Mouse (Mus musculus): Measurements from ENCODE around the gene Gm4792.

Gm4792 gene

DNA sequence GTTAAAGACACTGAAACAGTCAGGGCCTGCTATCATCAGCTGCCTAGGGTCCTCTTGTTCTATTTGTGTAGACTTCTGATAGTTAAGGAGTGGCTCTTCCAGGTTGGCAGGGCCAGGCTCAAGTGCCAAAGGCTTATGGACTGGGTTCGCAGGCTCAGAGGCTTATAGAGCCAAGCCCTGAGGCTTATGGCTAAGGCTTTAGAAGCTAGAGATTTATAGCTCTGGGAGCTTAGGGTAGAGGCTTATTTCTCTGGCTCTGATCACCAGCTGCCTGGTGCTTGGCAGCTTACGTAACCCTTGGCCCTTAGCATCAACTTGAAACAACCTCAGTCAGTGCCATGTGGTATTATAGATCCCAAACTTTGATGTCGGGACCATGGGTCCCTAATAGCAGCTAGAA, at the start of gene Gm4792:
Gene Gm4792, minus strand, starts transcription at position 233 of the 400 bp plus-strand sequence.
- DNase-seq (ENCODE audit: low spot score) = no peak

DNA sequence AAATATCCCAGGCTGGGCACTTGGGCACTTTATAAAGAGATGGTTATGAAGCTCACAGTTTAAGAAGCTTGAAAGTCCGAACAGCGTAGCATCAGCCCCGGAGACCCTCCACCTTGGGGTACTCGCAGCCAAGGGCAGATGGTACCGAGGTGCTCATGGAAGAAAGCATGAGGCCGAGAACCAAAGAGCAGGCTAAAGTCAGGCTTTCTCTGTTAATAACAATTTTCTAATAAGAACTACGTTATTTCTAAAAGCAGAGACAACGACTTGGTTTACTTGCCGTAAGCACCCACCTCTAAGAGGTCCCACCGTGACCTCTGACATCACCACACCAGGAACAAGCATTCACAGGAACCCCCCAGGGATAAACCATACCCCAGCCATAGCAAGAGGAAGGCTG, 49.5 kb upstream of the Gm4792 start:
- DNase-seq (ENCODE audit: low spot score) = no peak

DNA sequence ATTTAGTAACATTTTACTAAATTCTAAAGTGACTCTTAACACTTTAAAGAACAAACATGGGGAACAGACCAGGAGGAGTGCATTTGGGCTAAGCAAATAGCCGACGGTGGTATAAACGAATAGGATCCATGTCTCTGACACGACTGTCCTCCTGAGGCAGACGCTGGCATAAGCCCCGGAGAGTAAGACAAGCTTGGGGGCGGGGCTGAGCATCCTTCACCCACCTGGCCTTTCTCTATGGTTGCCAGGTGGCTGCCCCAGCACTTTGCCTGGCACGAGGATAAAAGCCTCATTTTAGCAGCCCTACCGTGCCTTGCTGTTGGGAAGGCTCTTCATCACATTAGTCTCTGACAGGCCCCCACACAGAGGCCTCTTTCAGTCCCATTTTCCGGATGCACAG, 48.8 kb upstream of the Gm4792 start:
- no peak for DNase-seq (ENCODE audit: low spot score)

- no peak for DNase-seq (ENCODE audit: low spot score)
Observed at GRCm38 (mm10) chr10:94346596-94346995, 48.1 kb upstream of the Gm4792 start.

- DNase-seq (ENCODE audit: low spot score) = no peak
Observed at GRCm38 (mm10) chr10:94345509-94346252, 47.2 kb upstream of the Gm4792 start.

GRCm38 (mm10) chr10:94344631-94345417, 46.3 kb upstream of the Gm4792 start:
- no peak for DNase-seq (ENCODE audit: low spot score)

GRCm38 (mm10) chr10:94343581-94343980, 45.1 kb upstream of the Gm4792 start:
- DNase-seq (ENCODE audit: low spot score) = no peak

DNA sequence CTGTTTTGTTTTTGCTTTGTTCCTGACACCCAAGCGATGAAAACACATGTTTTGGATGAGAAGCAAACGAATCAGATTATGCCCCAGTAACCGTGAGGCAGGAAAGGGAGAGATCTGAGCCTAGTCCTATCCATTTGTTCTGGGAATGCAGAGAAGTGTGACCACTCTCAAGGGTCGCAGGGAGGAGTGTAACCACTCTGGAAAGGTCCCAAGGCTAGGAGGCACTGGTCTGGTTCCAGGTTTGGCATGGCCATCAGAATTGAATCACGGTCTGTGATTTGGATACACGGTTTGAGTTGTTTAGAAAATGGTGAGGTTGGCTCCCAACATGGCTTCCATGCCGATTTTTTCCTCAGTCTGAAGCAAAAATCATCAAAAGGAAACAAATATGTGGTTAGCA, 43.8 kb upstream of the Gm4792 start:
- no peak for DNase-seq (ENCODE audit: low spot score)

- no peak for DNase-seq (ENCODE audit: low spot score)
Observed at GRCm38 (mm10) chr10:94341501-94341900, 43.0 kb upstream of the Gm4792 start.

GRCm38 (mm10) chr10:94336071-94336470, 37.6 kb upstream of the Gm4792 start:
- no peak for DNase-seq (ENCODE audit: low spot score)

DNA sequence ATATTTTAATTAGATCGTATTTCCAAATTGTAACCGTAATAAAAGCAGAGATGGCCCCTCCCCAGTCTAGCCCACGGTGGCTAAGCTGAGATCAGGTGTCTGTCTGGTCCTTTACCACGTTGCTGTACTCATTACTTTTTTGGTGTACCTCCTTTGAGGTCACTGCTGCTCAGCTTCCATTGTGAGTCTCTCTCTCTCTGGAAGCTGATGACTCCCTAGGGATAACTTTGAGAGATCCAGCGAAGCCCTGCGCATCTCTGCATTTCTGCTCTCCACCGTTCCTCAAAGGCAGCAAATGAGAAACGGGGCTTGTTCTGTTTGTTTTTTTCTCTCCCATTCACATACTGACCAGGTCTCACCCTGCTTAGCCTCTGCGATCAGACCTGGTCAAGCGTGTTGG, 36.5 kb upstream of the Gm4792 start:
- DNase-seq (ENCODE audit: low spot score) = no peak

- DNase-seq (ENCODE audit: low spot score) = no peak
Observed at GRCm38 (mm10) chr10:94333328-94333727, 34.8 kb upstream of the Gm4792 start.

DNA sequence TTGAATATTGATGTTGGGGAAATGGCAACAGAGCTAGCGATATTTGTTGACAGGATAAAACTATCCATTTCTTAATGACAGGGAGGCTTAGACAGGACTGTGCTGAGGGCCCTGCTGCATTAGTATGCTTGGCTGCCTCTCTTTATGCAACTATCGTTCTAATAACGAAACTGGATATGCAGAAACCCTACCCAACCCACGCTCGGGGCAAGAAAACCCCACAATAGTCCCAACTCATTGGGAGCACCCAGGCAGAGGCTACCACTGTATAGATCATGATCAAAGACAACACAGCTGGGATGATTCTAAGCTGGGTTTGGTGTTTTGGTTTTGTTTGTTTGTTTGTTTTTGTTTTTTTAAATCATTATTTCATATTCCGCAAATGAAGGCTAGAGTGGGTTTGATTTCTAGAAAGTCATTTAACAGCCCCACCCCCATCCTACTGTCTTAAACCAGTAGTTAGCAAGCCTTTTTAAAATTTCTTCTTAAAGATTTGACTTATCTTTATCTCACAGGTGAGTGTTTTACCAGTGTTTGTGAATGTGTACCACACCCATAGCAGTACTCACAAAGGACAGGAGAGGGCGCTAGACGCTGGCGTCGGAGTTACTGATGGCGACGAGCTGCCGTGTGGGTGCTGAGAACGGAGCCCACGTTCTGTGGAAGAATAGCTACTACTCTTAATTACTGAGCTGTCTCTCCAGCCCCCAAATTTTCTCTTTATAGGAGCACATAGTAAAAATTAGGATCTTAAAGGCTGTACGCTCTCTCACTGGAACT, 34.0 kb upstream of the Gm4792 start:
- DNase-seq (ENCODE audit: low spot score) = no peak

DNA sequence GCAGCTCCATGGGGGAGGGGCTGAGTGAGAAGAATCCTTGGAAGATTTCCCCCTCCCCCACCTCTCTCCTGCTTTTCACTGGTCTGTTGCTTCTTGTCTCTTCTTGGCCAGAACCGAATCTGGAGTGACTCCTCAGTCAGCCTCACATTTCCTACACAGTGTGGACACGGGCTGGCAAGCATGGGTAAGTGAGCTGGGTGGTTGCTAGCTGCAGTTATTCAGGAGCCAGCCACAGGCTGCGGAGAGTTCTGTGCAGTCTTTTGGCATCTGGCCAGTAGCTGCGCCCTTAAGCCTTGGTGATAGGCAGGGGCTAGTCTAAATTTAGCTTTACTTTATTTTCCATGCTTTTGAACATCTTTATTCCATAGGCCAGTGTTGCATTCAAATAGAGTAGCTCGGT, 31.5 kb upstream of the Gm4792 start:
- no peak for DNase-seq (ENCODE audit: low spot score)

GRCm38 (mm10) chr10:94318574-94318973, 20.1 kb upstream of the Gm4792 start:
- DNase-seq (ENCODE audit: low spot score) = no peak

- DNase-seq (ENCODE audit: low spot score) = peak; percentile 16
Observed at GRCm38 (mm10) chr10:94313146-94313545, 14.6 kb upstream of the Gm4792 start.

DNA sequence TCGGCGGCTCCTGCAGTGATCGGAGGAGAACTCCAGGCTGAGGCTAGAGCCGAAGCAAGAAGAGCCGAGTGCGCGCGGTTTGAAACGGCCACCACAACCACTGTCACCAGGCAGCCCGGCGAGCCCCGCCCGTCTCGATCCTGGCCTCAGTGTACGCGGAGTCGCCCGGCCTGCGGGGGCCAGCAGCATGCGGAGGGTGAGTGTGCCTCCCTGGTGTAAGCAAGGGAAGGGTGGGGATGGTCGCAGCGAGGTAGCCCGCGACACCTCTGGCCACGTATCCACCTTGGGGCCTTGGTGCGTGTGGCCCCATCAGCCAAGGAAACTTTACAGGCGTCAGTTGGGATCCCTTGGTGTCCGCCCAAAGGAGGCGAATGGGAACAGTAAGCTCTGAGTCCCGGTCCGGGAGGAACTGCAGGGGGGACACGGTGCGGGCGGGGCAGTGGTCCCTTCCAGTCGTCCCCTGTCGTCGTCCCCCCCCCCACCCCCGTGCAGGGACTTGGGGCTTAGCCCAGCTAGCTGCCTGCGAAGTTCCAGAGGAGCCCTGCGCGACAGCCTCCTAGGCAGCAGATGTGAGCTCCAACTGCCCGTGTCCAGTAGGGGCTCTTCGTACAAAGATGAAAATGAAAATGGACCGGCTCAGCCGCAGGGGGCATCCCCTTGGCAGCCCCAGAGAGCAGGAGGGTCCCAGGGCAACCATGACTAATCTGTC, 13.7 kb upstream of the Gm4792 start:
- peak; percentile 17 for DNase-seq (ENCODE audit: low spot score)

GRCm38 (mm10) chr10:94311511-94312006, 13.1 kb upstream of the Gm4792 start, which contains the start of gene Tmcc3:
Gene Tmcc3 (plus strand): TSS chr10:94311949.
- no peak for DNase-seq (ENCODE audit: low spot score)

DNA sequence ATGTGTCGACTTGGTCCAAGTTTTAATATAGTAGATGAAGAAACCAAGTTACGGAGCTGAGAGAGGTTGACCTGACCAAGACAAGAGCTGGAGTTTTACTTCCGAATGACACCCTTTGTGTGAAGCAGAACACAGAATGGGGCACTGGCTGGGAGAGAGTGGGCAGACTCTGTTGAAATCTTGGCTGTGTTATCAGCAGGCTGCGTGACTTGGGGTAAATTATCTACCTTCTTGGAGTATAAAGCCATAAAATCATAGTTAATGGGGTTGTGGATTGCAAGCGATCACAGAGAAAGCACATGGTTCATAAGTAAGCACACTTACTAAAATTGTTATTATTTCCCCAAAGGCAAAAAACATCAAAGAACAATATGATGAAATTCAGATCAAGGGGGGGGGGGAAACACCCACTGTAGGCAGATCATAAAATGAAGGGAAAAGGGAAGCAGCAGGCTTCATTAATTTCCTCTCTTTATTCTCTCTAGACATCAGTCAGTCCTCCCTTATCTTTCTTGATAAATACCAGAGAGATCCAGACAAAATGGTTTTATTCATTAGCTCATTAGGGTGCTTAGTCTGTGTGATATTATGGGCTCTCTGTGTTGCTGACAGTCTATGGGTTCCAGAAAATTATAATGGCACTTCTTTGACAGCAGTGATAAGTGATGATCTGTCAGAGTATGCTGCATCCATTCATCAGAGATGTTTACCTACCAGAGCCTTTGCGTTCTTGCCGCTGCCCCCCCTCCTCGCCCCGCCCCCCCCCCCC, 12.2 kb upstream of the Gm4792 start:
- DNase-seq (ENCODE audit: low spot score) = no peak

- peak; percentile 28 for DNase-seq (ENCODE audit: low spot score)
Observed at GRCm38 (mm10) chr10:94305526-94305925, 7.0 kb upstream of the Gm4792 start.

GRCm38 (mm10) chr10:94304064-94304657, 5.7 kb upstream of the Gm4792 start:
- DNase-seq (ENCODE audit: low spot score) = no peak
